Mouse (Mus musculus) lung, postnatal 25 days (tissue): Measurements from ENCODE around the gene Tecta.

Experiments
- DNase-seq: peaks from one replicate; pipeline ENCODE4 v3.0.0; 2022; ENCODE audit warnings: low spot score

Tecta gene

DNA sequence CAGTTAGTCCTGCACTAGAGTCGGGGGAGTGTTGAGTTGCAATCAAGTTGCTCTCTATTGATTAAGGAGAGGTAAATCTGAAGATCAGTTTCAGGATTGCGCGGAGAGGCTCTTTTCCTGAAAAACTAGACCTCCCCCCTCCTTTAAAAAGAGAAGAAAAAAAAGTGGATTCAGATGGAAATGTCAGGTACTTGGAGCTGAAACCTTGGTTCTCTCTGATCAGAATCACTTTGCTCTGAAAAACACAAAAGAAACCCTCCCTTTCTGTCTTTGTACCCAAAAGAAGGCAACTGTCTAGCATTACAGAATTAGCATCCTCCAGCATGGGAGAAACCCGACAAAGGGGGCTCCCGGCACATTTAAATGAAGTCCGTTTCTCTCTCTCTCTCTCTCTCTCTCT lies at the start of gene Tecta:
TSS of gene Tecta (minus strand) at position 101 of the 400 bp plus-strand sequence.
- no peak for DNase-seq

DNA sequence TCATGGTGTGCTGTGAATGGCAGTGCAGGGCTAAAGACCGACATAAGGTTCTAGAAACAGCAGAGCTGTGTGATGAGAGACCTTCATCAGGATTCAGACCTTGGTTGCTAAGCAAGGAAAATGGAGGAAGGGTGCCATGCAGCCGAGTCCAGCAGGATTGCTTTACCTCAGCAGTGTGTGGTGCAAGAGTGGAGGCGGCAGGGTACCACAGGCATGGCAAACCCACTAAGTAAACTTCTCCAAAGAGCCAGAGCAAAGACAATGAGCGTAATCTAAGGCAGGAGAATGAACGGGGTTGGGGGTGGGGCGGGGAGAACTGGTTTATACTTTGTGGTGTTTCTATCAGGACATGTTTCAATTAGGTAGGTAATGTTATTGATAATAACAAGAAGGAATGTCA lies 49.3 kb upstream of the Tecta start:
- DNase-seq = no peak

- DNase-seq = no peak
These were observed 42.4 kb upstream of the Tecta start for GRCm38 (mm10) chr9:42442100-42442499.

DNA sequence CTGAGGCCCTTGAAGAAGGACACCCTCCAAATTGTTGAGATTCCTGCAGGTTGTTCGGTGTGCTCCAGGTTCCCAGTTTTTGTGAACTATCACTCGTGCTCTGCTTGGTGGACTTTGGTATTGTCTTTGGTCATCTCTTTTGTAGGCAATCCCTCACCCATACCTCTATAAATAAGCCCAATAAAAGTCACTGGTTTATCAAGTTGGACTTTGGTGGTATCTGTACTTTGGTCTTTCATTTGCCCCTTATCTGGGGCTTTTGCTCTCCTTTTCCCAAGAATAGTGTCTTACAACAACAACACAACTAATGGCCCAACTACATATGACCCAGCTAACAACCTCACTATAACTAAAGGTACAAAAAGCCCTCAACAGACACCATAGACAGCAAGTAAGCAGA lies 41.5 kb upstream of the Tecta start:
- DNase-seq = no peak

- DNase-seq = no peak
These were observed 39.7 kb upstream of the Tecta start for GRCm38 (mm10) chr9:42439446-42439845.

DNA sequence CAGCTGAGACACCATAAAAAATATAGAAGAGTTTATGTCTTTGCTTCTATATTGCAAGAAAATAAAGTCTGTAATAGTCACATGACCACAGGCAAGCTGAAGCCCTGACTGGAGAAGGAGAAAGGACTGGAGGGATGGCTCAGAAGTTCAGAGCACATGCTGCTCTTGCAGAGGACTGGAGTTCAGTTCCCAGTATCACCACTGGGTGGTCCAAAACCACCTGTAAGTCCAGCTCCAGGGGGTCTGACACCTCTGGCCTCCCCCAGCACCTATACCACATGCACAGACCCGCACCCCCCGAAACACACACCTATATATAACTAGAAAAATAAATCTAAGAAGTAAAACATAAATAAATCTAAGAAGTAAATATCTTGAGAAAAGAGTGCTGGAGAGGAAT lies 32.4 kb upstream of the Tecta start:
- no peak for DNase-seq

DNA sequence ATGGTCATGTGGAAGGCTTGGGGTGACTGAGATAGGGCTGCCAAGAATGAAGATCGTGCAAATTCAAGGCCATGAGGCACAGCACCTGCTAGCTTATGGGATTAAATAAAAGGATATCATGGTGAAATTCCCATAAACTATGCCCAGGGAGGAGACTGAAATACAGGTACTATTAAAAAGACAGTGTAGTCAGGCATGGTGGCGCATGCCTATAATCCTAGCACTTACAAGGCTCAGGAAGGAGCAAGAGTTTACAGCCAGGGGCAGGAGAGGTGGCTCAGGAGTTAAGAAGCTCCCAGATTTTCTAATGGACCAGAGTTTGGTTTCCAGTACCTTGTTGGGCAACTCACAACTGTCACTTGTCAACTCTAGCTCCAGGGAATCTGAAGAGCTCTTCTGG lies 31.9 kb upstream of the Tecta start:
- no peak for DNase-seq

- peak; percentile 45 for DNase-seq
These were observed 28.6 kb upstream of the Tecta start for GRCm38 (mm10) chr9:42428060-42428924.

DNA sequence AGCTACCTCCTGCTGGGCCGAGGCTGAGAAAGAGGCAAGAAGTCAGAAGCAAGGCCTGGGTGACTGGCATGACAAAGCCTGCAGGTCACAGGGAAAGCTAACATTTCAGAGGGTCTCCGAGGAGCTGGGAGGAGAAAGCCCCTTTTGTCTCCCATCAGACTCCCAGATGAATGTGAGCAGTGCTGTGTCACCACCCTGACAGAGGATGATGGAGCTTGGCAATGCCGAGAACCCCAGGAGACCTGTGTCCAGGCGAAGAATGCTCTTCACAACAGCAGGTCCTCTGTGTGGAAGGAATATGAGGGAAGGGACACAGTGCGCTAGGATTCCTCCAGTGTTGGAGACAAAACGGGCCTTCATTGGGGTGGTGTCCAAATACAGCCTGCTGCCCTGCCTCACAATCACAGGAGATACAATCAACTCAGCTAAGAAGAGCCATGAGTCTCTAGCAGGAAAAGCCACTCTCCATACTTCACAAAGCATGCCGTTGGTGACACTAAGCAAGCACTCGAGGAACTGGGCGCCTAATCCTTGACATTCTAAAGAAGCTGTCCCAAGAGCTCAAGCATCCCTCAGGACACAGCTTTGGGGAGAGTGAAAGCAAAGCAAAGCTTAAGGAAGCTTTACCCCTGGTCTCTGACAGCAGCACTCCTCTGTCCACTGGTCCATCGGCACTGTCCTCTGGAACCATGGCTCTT lies 27.1 kb upstream of the Tecta start:
- peak; percentile 32 for DNase-seq

- DNase-seq = peak; percentile 79
These were observed 23.9 kb upstream of the Tecta start for GRCm38 (mm10) chr9:42423649-42424048.

DNA sequence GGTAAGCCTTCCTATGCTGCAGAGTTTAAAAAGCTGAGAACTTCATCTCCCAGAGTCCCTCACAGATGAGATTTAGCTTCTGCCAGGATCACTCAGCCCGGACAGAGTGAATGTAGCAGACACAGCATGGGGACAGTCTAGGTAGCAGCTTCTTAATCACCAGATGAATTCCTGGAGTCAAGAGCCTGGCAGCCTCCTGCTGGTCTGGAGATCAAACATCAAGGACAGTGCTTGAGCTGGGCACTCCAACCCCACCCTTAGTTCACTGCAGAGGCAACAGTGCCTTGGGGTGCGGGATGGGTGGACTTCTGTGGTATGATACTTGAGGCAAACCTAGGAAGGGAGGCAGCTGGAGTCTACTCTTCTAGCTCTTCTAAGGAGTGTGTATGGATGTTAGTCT lies 20.0 kb upstream of the Tecta start:
- no peak for DNase-seq

- DNase-seq = no peak
These were observed 19.1 kb upstream of the Tecta start for GRCm38 (mm10) chr9:42418786-42419185.

DNA sequence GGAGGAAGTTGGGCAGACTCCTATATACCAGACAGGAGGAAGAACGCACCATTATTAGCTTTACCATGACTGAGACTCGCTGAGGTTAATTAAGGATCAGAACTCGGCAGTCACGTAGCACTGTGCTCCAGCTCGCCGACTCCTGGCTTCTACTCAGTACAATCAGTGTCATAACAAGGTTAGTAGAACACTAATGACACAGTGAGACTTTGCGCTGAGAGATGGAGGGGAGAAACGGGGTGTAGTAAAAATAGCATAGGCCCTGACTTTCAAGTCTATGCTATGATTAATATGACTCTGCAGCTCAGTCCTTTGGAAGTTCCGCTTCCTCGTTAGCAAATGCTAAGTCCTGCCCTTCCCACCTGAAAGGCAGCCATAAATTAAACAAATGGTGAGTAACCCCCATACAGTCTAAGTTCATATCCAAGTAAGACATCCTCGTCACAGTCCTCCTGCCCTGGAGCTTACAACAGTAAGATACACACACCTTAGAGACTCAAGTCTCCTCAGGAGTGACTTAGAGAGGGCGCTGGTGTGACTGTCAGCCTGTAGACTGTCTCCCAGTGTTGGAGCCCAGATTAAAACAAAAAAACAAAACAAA lies 17.7 kb upstream of the Tecta start:
- no peak for DNase-seq

DNA sequence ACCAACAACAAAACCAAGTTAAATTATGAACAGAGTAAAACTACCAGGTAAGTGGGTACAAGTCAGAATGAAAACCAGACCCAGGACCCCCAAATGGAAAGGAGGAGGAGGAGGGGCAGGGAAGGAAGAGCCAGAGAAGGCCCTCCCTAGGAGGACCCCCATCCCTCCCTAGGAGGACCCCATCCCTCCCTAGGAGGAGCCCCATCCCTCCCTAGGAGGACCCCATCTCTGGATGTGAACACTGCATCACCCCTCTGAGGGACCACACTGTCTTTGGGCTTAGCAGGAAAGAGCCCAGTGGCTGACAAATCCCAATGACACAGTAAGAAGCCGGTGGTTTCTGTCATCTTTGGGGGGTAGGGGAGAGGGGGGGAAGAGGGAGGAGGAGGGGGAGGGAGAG lies 15.5 kb upstream of the Tecta start:
- DNase-seq = no peak

DNA sequence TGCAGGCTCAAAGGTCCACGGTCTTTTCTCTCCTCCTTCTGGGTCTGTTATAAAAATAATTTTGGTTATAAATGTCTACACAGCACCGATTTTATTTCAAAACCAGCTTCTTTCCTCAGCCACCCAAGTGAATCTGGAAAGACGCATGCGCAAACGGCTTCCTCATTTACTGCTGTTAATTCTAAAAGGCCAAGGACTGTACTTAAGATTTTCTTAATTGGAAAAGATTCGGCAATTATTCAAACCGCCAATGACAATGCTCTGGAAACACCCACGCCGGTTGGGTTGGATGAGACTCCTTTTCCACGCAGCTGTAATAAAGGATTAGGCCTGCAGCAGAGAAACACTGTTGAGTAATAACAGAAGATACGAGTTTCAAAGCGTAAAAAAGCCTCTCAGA lies 13.6 kb upstream of the Tecta start:
- DNase-seq = no peak

DNA sequence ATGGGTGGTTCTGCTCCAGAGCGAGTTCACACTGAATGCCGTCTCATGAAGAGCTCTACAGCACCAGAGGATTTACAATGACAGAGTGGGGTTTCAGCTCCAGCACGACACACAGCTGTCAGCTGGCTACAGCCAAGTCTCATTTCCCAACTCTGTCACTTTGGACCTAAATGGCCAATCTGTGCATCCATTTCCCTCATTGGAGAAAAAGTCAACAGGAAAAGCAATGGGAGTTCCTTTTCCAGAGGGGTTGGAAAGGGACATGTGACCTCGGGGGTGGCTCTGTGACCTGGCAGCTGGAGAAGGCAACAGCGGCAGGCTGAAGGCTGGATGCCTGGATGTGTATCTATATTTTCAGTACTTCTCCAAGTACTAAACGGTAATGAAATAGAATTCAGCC lies 11.6 kb upstream of the Tecta start:
- no peak for DNase-seq

DNA sequence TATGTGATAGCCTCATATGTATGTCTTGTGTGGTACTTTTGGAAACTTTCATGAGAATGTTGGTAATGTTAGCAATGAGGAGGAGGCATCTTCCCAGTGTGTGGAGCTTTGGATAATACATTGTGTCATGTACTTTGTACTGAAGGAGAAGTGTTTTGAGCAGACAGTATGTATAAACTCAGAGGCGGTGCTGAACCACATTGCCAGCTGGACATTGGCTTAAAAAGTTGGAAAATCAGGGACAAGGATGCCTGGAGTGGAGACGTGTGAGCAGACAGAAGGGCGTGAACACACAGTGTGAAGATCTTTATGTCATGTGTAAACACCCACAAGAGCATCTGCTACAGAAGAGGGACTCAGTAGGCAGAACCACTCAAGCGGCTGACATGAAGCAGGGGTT lies 6.0 kb upstream of the Tecta start:
- no peak for DNase-seq

- DNase-seq = no peak
These were observed 1.8 kb upstream of the Tecta start for GRCm38 (mm10) chr9:42401486-42401885.

- DNase-seq = no peak
These were observed 3.6 kb downstream of the Tecta start for GRCm38 (mm10) chr9:42396141-42396540.

DNA sequence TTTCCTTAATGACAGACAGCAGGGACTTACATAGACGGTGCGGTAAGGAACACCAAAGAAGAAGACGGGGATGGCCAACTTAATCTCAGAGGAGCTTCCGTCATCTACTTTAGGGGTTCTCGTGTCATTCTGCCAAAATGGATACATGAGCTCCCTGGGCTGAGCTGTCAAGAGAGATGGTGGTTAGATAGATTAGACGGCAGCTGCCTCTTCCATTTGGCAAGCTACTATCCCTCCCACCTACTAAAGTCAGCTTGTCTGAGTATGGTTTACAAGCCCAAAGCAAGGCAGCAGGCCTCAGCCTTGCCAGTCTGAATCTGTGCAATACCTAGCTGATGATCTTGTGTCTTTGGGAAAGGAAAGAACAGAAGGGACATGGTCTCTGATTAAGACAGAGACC lies 4.8 kb downstream of the Tecta start:
- DNase-seq = no peak

- no peak for DNase-seq
These were observed 5.4 kb downstream of the Tecta start for GRCm38 (mm10) chr9:42394321-42394720.

GRCm38 (mm10) chr9:42392927-42393326 lies 6.8 kb downstream of the Tecta start:
- DNase-seq = no peak

- peak; percentile 12 for DNase-seq
These were observed 11.2 kb downstream of the Tecta start for GRCm38 (mm10) chr9:42388490-42388889.
